Mouse (Mus musculus): ENCODE results near the gene Phkb. TPM values are rescaled to one million over a fixed set of nuclear protein-coding genes. Genes with fewer than 3 reads are reported as not detected.

Phkb gene
- total and polyA plus RNA-seq, 3 experiments = 14.1 to 18.6 TPM; not detected in 1

DNA sequence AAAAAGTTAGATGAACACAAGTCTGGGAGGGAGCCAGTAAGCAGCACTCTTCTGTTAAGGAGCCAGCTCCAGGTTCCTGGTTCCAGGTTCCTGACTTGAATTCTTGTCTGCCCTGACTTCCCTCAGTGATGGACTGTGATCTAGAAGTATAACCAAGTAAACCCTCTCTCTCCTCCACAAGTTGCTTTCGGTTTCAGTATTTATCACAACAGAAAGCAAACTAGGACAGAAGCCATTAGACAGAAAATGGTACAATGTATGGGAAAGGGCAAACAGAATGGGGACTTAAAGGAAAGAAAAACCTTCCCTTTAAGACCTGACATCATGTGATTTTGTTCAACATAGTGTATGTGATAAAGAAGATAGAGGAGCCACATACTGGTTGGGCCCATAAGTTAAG is 238.7 kb downstream of the Phkb start:
- Histone ChIP-seq H3K9ac (ENCODE audit: control insufficient read depth, low read depth, low read length, poor library complexity, severe bottlenecking) (no peak overlapping the region), H3K79me2 (ENCODE audit: control insufficient read depth, insufficient read depth, low read length, poor library complexity) (no peaks in the 10 kb centered on the region), H3K27ac (ENCODE audit: control insufficient read depth, low read depth, low read length) (no peak overlapping the region), H3K4me1 (ENCODE audit: control insufficient read depth in 1 of 2, insufficient read depth in 2 of 2, low read length in 2 of 2) (no peaks in the 10 kb centered on the region), H3K36me3 (ENCODE audit: control insufficient read depth in 1 of 2, insufficient read depth in 2 of 2, low read length in 2 of 2) (no peaks in the 10 kb centered on the region), H3K9me3 (replicated peaks; ENCODE audit: insufficient read depth, low read length) (no peaks in the 10 kb centered on the region), H3K4me3 (ENCODE audit: control insufficient read depth in 1 of 2, insufficient read depth in 1 of 2, low read depth in 2 of 2, low read length in 2 of 2) (no peak overlapping the region), H3K27me3 (ENCODE audit: control insufficient read depth in 1 of 2, insufficient read depth in 2 of 2, low read length in 2 of 2) (no peaks in the 10 kb centered on the region)
- TF ChIP-seq POLR2A (IDR thresholded peaks at IDR 0.05; ENCODE audit: control insufficient read depth in 1 of 2, insufficient read depth in 1 of 2, low read depth in 1 of 2, low read length in 2 of 2, poor library complexity in 1 of 2) = no peak
- no peak for DNase-seq (ENCODE audit: low read depth, low spot score)

DNA sequence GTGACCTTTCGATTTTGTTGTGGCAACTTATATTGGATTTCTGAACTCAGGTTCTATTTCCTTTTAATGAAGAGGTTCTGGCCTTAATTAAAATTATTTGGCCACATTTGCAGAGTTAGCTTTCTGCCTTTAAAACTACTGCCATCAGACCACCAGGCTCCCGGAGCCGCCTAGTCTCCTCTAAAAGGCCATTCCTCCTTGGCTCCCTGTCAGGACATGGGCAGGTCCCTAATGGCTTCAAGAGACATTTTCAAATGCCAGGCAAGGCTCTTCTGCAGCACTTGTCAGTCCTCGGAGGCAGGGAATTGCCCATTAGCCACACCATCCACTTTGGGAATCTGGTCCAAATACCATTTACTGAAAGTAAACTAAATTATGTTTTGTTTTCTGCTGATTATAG is 242.6 kb downstream of the Phkb start:
- H3K79me2 ChIP-seq (ENCODE audit: control insufficient read depth, insufficient read depth, low read length, poor library complexity) = no peaks in the 10 kb centered on the region
- no peak overlapping the region for H3K27ac ChIP-seq (ENCODE audit: control insufficient read depth, low read depth, low read length)
- no peak overlapping the region for H3K9ac ChIP-seq (ENCODE audit: control insufficient read depth, low read depth, low read length, poor library complexity, severe bottlenecking)
- no peaks in the 10 kb centered on the region; a peak in 1 of 4 replicates for H3K27me3 ChIP-seq (ENCODE audit: control insufficient read depth in 1 of 2, insufficient read depth in 2 of 2, low read length in 2 of 2)
- no peak overlapping the region for H3K4me3 ChIP-seq (ENCODE audit: control insufficient read depth in 1 of 2, insufficient read depth in 1 of 2, low read depth in 2 of 2, low read length in 2 of 2)
- H3K36me3 ChIP-seq (ENCODE audit: control insufficient read depth in 1 of 2, insufficient read depth in 2 of 2, low read length in 2 of 2) = no peaks in the 10 kb centered on the region
- no peak for DNase-seq (ENCODE audit: low read depth, low spot score)
- no peaks in the 10 kb centered on the region for H3K4me1 ChIP-seq (ENCODE audit: control insufficient read depth in 1 of 2, insufficient read depth in 2 of 2, low read length in 2 of 2)
- H3K9me3 ChIP-seq (replicated peaks; ENCODE audit: insufficient read depth, low read length) = no peaks in the 10 kb centered on the region
- TF ChIP-seq ZC3H11A (IDR thresholded peaks at IDR 0.05; ENCODE audit: low read depth, low read length) = no peak

GRCm38 (mm10) chr8:86086791-86087190 is 246.0 kb downstream of the Phkb start:
- Histone ChIP-seq H3K36me3 (ENCODE audit: control insufficient read depth in 1 of 2, insufficient read depth in 2 of 2, low read length in 2 of 2) (no peaks in the 10 kb centered on the region), H3K9ac (ENCODE audit: control insufficient read depth, low read depth, low read length, poor library complexity, severe bottlenecking) (no peak overlapping the region), H3K4me3 (ENCODE audit: control insufficient read depth in 1 of 2, insufficient read depth in 1 of 2, low read depth in 2 of 2, low read length in 2 of 2) (no peak overlapping the region), H3K4me1 (ENCODE audit: control insufficient read depth in 1 of 2, insufficient read depth in 2 of 2, low read length in 2 of 2) (no peaks in the 10 kb centered on the region), H3K27me3 (ENCODE audit: control insufficient read depth in 1 of 2, insufficient read depth in 2 of 2, low read length in 2 of 2) (no peaks in the 10 kb centered on the region; a peak in 1 of 4 replicates), H3K27ac (ENCODE audit: control insufficient read depth, low read depth, low read length) (no peak overlapping the region), H3K79me2 (ENCODE audit: control insufficient read depth, insufficient read depth, low read length, poor library complexity) (no peaks in the 10 kb centered on the region), H3K9me3 (replicated peaks; ENCODE audit: insufficient read depth, low read length) (no peaks in the 10 kb centered on the region)
- no peak for DNase-seq (ENCODE audit: low read depth, low spot score)
- no peak for TF ChIP-seq MEF2A (IDR thresholded peaks at IDR 0.05; ENCODE audit: extremely low read depth, insufficient replicate concordance, low read depth, low read length, poor library complexity, severe bottlenecking)
- no peak for TF ChIP-seq GABPA (IDR thresholded peaks at IDR 0.05; ENCODE audit: low read depth, low read length)
- no peak for TF ChIP-seq SIN3A (IDR thresholded peaks at IDR 0.05; ENCODE audit: low read length)
- no peak for TF ChIP-seq UBTF (IDR thresholded peaks at IDR 0.05; ENCODE audit: borderline replicate concordance, insufficient read depth, low read depth, low read length)
- TF ChIP-seq ELF1 (IDR thresholded peaks at IDR 0.05; ENCODE audit: low read depth, low read length) = no peak
- TF ChIP-seq RCOR1 (IDR thresholded peaks at IDR 0.05; ENCODE audit: low read depth, low read length) = no peak
- TF ChIP-seq GATA1 (IDR thresholded peaks at IDR 0.05; ENCODE audit: low read depth, low read length) = no peak
- TF ChIP-seq NELFE (IDR thresholded peaks at IDR 0.05; ENCODE audit: low read depth, low read length) = no peak
- no peak for TF ChIP-seq MAX (IDR thresholded peaks at IDR 0.05; ENCODE audit: low read length)
- TF ChIP-seq SMC3 (IDR thresholded peaks at IDR 0.05; ENCODE audit: low read depth, low read length) = no peak

Measured in MEL (cell line).